Mouse (Mus musculus): ENCODE data around the gene Erp27. TPM values are rescaled to one million over a fixed set of nuclear protein-coding genes. Genes with fewer than 3 reads are reported as not detected.

Gene Erp27
- polyA plus RNA-seq, 1 experiment: not detected

GRCm38 (mm10) chr6:136944511-136944910, 22.5 kb upstream of the Erp27 start:
- peaks cover 2% of the 10 kb centered on the region; the same call in 1 of the 2 replicates for H3K4me1 ChIP-seq (ENCODE audit: control insufficient read depth, insufficient read depth, insufficient read length, low read length)
- no peak overlapping the region for H3K4me3 ChIP-seq (ENCODE audit: insufficient read depth, low read depth, low read length)
- no peak overlapping the region for H3K27ac ChIP-seq (replicated peaks; ENCODE audit: low read depth, low read length)

- no peak overlapping the region for H3K4me3 ChIP-seq (ENCODE audit: insufficient read depth, low read depth, low read length)
- no peak overlapping the region for H3K27ac ChIP-seq (replicated peaks; ENCODE audit: low read depth, low read length)
- H3K4me1 ChIP-seq (ENCODE audit: control insufficient read depth, insufficient read depth, insufficient read length, low read length): peaks cover 2% of the 10 kb centered on the region; the same call in 1 of the 2 replicates
Observed at GRCm38 (mm10) chr6:136943392-136943791, 21.4 kb upstream of the Erp27 start.

DNA sequence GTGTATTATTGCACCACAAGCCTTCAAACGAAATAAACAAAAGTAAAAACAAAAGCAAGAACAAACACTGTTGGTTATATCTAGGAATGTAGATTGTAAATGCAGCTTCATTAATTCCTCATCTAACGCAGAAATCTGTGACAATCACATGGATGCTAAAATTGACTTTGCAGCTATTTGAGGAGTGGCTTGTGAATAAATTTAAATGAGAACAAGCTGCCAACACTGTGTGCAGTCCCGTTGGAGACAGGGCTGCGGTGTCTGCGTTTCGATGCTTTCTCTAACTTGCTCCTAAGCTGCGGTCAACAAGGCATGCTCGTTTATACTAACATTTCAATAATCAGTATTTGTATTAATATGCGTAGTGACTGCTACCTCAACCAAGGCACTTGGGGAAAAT, 20.3 kb upstream of the Erp27 start:
- Histone ChIP-seq H3K27ac (replicated peaks; ENCODE audit: low read depth, low read length) (no peak overlapping the region), H3K4me3 (ENCODE audit: insufficient read depth, low read depth, low read length) (no peak overlapping the region), H3K4me1 (ENCODE audit: control insufficient read depth, insufficient read depth, insufficient read length, low read length) (peaks cover 2% of the 10 kb centered on the region; the same call in 1 of the 2 replicates)

DNA sequence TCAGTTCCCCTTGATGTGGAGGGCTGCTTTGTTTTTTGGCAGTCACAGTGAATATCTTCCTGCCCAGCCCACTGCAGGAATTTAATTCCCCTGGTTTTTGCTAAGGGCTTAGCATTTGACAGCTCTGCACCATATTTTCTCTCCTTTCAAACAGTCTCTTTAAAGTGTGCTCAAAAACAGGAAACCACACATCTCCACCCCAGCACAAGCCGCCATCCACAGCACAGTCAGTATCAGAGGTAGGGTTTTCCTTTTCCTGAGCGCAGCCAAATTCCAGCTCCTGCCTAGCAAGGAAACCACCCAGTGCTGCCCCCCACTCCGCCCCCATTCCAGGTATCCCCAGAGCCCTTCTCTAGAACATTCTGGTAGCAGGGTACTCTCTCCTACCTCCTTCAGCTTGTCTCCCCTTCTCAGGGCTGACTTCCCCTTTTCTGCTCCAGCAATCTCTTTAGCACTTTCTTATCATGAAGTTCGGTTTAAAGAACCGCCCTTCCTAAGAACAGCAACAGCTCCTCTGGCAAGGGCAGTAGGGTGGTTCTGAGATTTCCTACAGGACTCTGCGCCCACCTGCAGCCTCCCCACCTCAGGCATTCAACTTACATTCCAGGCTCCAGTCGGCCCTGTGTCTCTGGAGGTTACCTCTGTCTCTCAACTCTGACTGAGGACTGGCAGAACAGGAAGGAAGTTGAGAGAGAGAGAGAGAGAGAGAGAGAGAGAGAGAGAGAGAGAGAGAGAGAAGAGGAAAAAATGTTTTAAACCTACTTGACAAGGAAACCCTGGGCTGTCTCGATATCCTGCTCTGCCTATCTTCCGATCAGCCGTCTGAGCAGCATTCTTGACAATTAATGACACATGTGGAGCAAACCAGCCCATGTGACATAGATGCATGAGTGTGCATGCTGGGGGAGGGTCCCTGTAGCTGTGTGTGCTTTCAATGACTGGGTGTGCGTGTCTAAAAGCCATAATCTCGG, 19.4 kb upstream of the Erp27 start, which contains the start of gene Arhgdib:
Arhgdib (minus strand) TSS at position 849 of the 971 bp plus-strand sequence.
- H3K27ac ChIP-seq (replicated peaks; ENCODE audit: low read depth, low read length): peak within 1 kb of the TSS; percentile 93
- peak within 1 kb of the TSS; percentile 54 for H3K4me3 ChIP-seq (ENCODE audit: insufficient read depth, low read depth, low read length)
- H3K4me1 ChIP-seq (ENCODE audit: control insufficient read depth, insufficient read depth, insufficient read length, low read length): peaks cover 2% of the 10 kb centered on the region; the same call in 1 of the 2 replicates

- Histone ChIP-seq H3K27ac (replicated peaks; ENCODE audit: low read depth, low read length) (peak overlapping the region; percentile 93), H3K4me3 (ENCODE audit: insufficient read depth, low read depth, low read length) (peak overlapping the region; percentile 54), H3K4me1 (ENCODE audit: control insufficient read depth, insufficient read depth, insufficient read length, low read length) (peaks cover 2% of the 10 kb centered on the region; the same call in 1 of the 2 replicates)
Observed at GRCm38 (mm10) chr6:136940188-136940960, 18.4 kb upstream of the Erp27 start.

DNA sequence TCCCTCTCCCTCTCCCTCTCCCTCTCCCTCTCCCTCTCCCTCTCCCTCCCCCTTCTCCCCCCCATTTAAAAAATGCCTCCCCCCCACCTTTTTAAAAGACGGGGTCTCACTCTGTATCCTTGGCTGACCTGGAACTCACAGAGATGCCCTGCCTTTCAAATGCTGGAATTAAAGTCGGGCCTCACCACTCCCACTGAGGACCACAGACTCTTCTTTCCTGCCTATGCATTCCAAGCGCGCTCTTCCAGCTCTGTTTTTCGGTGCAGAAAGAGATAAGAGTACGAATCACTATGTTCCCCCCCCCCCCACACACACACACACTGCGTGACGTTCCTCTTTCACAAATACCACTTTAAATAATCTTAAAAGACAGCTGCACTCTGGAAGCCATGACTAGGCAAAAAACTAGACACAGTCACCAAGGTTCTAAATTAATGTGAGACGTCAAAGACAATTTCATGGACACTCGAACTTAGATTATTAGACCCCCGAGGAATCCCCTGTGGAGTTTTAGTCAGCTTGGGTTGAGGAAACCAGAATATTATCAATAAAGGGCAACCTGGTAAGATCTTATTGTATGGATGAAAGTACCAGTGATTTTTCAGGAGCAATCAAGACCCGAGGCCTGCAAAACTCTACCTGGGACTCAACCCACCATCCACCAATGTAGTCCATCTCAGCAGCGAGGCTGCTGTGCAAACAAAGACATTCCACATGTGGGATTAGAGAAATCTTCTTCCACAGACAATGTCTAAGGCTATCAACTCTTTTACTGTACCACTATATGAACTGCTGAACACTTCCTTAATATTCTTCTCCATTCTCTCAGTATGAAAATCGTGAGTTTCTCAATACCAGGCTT, 17.6 kb upstream of the Erp27 start:
- H3K4me1 ChIP-seq (ENCODE audit: control insufficient read depth, insufficient read depth, insufficient read length, low read length): peaks cover 2% of the 10 kb centered on the region; the same call in 1 of the 2 replicates
- peak overlapping the region; percentile 93 for H3K27ac ChIP-seq (replicated peaks; ENCODE audit: low read depth, low read length)
- peak overlapping the region; percentile 54 for H3K4me3 ChIP-seq (ENCODE audit: insufficient read depth, low read depth, low read length)

DNA sequence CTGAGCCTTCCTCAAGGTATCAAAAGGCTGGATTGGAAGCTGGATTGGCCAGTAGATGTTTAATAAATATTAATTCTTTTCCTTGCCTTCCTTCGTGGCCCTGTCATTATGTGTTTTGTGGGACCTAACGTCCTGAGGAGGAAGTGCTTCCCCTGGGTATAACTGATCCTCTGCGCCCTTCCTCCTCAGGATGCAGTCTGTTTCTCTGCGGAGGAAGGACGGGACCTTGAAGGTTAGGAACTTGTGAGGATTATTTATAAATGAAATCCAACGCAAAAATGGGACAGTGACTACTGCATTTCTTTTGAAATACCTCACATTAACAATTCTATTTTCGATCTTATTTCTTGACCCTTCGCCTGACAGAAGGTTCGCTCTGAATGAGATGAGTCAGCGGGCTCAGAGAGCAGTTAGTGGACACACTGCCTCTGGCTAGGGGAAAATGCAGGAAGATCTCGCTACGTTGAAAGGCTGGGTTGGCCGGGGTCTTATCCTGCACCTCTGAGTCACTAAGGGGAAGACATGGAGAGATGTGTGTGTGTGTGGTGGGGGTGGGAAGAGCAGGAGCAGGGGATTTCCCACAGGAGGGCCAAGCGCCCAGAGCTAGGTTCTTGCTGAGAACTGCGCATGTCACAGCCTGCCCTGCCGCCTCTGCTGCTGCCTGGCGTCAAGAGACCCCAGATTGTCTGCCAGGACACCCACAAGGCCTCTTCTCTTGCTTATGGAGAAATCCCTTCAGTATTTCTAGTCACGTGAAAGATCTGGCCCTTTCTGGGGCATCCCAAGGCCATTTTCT, 16.5 kb upstream of the Erp27 start:
- Histone ChIP-seq H3K4me1 (ENCODE audit: control insufficient read depth, insufficient read depth, insufficient read length, low read length) (peaks cover 2% of the 10 kb centered on the region; the same call in 1 of the 2 replicates), H3K4me3 (ENCODE audit: insufficient read depth, low read depth, low read length) (peak overlapping the region; percentile 43), H3K27ac (replicated peaks; ENCODE audit: low read depth, low read length) (peak overlapping the region; percentile 64)

- no peak overlapping the region for H3K27ac ChIP-seq (replicated peaks; ENCODE audit: low read depth, low read length)
- peaks cover 2% of the 10 kb centered on the region; the same call in 1 of the 2 replicates for H3K4me1 ChIP-seq (ENCODE audit: control insufficient read depth, insufficient read depth, insufficient read length, low read length)
- no peak overlapping the region for H3K4me3 ChIP-seq (ENCODE audit: insufficient read depth, low read depth, low read length)
Observed at GRCm38 (mm10) chr6:136937117-136937516, 15.1 kb upstream of the Erp27 start.

- H3K4me1 ChIP-seq (ENCODE audit: control insufficient read depth, insufficient read depth, insufficient read length, low read length): no peaks in the 10 kb centered on the region
- no peak overlapping the region for H3K27ac ChIP-seq (replicated peaks; ENCODE audit: low read depth, low read length)
- no peak overlapping the region for H3K4me3 ChIP-seq (ENCODE audit: insufficient read depth, low read depth, low read length)
Observed at GRCm38 (mm10) chr6:136936361-136936760, 14.4 kb upstream of the Erp27 start.

GRCm38 (mm10) chr6:136935233-136935632, 13.3 kb upstream of the Erp27 start:
- H3K4me1 ChIP-seq (ENCODE audit: control insufficient read depth, insufficient read depth, insufficient read length, low read length): peaks cover 3% of the 10 kb centered on the region
- no peak overlapping the region for H3K27ac ChIP-seq (replicated peaks; ENCODE audit: low read depth, low read length)
- no peak overlapping the region for H3K4me3 ChIP-seq (ENCODE audit: insufficient read depth, low read depth, low read length)

DNA sequence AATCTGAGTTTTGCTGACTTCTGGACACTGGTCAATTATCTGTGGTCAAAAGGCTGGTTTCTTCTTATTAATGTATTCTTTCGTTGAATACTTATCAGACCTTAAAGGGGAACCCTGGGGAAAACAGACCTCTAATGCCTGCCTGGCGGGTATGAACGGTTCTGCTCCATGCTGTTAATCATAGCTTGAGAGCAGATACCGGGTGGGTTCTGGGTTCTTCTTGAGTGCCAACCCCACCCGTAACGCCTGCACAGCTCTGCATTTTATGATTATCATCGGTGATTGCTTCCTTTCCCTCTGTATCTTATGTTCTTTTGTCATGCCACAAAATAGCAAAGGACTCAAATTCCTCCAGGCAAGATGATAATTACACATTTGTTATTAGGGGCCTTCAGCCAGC, 12.1 kb upstream of the Erp27 start:
- H3K4me3 ChIP-seq (ENCODE audit: insufficient read depth, low read depth, low read length): no peak overlapping the region
- H3K27ac ChIP-seq (replicated peaks; ENCODE audit: low read depth, low read length): no peak overlapping the region
- H3K4me1 ChIP-seq (ENCODE audit: control insufficient read depth, insufficient read depth, insufficient read length, low read length): peaks cover 3% of the 10 kb centered on the region

GRCm38 (mm10) chr6:136931246-136931645, 9.3 kb upstream of the Erp27 start:
- H3K4me3 ChIP-seq (ENCODE audit: insufficient read depth, low read depth, low read length): no peak overlapping the region
- peak overlapping the region; percentile 70 for H3K27ac ChIP-seq (replicated peaks; ENCODE audit: low read depth, low read length)
- H3K4me1 ChIP-seq (ENCODE audit: control insufficient read depth, insufficient read depth, insufficient read length, low read length): peaks cover 3% of the 10 kb centered on the region

DNA sequence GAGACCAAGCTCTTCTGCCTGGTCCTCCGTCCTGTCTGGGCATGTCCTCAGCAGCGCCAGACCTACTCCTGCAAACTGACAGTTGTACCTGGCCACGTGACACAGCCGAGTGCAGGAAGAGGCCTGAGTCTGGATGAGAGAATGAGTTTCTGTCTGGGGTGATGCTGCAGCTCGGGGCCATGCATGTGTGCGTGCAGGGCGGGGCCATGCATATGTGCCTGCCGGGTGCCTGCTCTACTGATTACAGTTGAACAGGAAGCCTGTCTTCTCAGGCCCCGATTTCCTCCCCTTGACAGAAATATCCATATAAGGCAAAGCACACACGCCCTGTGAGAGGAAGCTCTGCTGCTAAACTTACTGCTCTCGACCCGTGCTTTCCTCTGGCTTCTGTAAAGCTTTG, 8.7 kb upstream of the Erp27 start:
- Histone ChIP-seq H3K4me1 (ENCODE audit: control insufficient read depth, insufficient read depth, insufficient read length, low read length) (peaks cover 3% of the 10 kb centered on the region), H3K27ac (replicated peaks; ENCODE audit: low read depth, low read length) (peak overlapping the region; percentile 70), H3K4me3 (ENCODE audit: insufficient read depth, low read depth, low read length) (peak overlapping the region; percentile 21)

GRCm38 (mm10) chr6:136927626-136928025, 5.6 kb upstream of the Erp27 start:
- Histone ChIP-seq H3K27ac (replicated peaks; ENCODE audit: low read depth, low read length) (no peak overlapping the region), H3K4me1 (ENCODE audit: control insufficient read depth, insufficient read depth, insufficient read length, low read length) (peaks cover 3% of the 10 kb centered on the region), H3K4me3 (ENCODE audit: insufficient read depth, low read depth, low read length) (no peak overlapping the region)
